Mouse (Mus musculus): ENCODE results near the gene Mdm2. TPM values are rescaled to one million over a fixed set of nuclear protein-coding genes. Genes with fewer than 3 reads are reported as not detected.
"Not testable (repeated sequence)": the region's sequence is repeated elsewhere in the genome, so short reads cannot be mapped to it uniquely, and the experiment has no call there.

Mdm2 gene
- total RNA-seq, 2 experiments from 2014 or later = 53.4 to 57.5 TPM

DNA sequence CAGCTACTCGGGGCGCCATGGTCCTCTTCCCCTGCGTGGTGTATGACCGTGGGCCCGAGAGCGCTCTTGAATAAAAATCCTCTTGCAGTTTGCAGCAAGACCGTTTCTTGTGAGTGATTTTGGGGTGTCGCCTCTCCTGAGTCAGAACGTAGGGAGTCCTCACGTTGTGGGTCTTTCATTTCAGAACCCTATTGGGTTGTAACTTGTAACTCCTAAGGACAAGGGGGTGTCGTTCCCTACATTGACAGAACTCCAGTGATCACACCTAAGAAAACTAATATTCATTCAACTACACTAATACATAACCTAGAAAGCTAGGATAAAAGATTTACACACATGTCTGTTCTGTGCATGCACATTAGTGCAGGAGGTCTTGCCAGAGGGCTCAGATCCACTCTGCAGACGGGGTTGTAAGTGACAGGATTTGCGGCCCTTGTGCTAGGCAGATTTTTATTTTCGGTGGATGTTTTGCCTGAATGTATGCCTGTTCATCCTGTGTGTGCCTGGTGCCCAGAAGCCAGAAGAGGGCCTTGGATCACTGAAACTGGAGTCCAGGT lies 39.3 kb upstream of the Mdm2 start:
- intact Hi-C loops (cut with DNase I) = no loop called here
- no peak for DNase-seq (ENCODE audit: low spot score in 2 of 2)

DNA sequence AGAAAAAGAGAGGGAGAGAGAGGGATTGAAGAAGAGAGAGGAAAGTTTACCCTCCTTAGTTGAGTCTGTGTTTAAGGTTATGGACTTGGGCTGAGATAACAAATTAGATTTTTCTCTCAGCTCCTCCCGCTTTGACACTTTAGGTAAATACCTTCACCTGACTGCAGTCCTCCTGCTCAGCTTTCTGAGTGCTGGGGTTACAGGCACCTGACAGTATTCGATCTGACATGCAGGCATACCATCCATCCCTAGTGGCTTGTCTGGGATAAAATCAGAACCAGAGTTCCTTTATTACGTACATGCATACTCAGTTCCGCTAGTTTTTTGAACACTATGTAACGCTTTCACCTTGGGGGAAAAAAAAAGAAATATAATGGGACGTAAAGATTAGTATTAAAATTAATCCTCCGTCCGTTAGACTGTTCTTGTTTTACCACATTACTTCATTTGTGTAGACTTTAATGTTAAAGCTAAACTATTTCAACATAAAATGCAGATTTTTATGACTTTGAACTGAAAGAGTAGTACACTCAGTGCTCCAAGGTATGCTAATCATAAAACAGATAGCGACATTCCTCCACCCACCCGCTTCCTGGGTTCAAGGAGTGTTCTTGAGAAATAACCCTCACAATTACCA lies 38.6 kb upstream of the Mdm2 start:
- intact Hi-C loops (cut with DNase I) = no loop called here
- no peak for DNase-seq (ENCODE audit: low spot score in 2 of 2)

DNA sequence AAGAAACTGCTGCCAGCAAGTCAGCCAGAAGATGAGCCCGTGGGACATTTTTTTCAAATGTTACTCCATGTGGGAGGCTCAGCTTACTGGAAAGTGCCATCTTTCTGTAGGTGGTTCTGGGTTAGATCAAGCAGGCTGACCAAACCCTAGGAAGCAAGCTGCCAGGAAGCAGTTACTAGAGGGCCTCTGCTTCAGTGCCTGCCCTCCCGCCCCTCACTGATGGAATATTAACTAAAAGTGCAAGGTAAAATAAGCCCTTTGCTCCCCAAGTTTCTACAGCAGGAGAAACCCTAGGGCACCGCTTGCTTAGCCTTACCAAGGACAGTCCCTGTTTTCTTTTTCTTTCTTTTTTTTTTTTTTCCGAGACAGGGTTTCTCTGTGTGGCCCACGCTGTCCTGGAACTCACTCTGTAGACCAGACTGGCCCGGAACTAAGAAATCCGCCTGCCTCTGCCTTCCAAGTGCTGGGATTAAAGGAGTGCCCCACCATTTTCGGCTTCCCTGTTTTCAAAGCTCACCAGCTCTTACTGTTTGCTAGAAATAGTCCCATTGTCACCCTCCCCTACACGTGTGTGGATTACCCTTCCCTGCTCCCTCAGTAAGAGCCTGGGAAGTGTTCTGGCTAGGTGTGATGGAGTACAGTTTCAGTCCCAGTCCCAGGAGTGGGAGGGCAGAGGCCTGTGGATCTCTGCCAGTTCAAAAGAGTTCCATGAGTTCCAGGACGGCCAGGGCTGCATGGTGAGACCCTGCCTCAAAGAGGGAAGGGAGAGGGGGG lies 37.9 kb upstream of the Mdm2 start:
- no peak for DNase-seq (ENCODE audit: low spot score in 2 of 2)
- intact Hi-C loops (cut with DNase I) = no loop called here

DNA sequence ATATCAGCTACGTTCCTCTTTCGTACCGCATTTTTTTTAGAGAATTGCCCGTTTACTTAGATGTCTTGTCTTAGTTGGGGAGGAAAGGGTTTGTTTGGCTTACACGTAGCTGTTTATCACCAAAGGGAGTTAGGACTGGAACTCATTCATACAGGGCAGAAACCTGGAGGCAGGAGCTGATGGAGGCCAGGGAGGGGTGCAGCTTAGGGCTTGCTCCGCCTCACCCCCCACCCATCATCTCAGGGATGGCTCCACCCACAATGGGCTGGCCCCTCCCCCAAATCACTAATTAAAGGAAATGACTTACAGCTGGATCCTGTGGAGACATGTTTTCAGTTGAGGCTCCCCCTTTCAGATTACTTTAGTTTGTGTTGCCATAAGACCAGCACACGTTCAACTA lies 37.2 kb upstream of the Mdm2 start:
- no peak for DNase-seq (ENCODE audit: low spot score in 2 of 2)
- intact Hi-C loops (cut with DNase I) = no loop called here

DNA sequence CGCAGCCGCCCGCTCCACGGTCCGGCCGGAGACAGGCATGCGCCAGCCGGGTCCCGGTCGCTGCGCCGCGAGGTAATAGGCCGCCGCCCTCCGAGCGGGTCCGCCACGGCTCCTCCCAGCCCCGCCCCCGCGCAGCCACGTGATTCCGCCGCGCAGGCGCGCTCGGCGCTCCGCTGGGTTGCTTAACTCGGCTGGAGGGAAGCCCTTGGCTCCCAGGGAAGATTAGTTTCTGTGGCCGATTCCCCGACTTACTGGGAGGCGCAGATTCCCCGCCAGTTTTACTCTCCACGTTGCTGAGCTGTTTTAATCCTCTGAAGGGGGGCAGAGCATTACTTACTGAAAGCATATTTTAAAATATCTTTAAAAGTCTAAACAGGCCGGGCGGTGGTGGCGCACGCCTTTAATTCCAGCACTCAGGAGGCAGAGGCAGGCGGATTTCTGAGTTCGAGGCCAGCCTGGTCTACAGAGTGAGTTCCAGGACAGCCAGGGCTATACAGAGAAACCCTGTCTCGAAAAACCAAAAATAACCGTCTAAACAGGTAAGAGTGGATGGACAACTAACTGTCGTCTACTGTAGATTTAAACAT lies 35.8 kb upstream of the Mdm2 start, which contains the start of gene Slc35e3:
Gene Slc35e3 (minus strand): TSS at position 69 of the 587 bp plus-strand sequence.
- DNase-seq (ENCODE audit: low spot score in 2 of 2) = peak; percentile 94 to 95
- intact Hi-C loops (cut with DNase I) = no loop called here

DNA sequence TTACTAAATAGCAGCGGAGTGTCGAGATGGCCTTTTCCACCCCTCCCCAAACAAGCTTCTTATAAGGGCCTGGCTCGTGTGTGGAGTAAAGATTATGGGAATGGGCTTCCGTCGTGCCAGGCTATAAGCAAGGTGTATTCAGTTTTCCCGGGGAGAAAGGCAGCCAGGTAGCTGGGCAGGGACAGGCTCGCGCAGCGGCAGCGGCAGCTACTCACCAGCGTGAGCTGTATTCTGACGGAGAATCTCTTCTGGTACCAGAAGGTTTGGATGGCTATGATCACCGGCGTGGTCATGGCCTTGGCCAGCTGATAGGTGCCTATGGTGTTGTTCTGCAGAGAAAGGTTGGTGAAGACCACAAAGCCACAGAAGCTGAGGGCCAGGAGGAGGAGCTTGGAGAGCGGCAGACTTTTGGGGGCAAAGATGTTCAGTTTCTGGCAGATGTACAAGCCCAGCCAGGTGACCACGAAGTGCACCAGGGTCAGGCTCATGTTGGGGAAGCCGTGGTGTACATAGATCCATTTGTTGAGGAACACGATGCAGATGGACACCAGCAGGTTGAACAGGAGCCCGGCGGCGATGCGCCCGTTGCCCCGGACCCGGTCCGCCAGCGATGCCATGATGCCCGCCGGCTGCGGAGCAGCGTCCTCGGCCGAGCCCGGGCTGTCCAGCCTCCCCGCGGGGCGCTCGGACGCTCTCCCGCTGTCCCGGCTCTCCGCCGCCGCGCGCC lies 35.2 kb upstream of the Mdm2 start:
- peak; percentile 13 to 25 for DNase-seq (ENCODE audit: low spot score in 2 of 2)

DNA sequence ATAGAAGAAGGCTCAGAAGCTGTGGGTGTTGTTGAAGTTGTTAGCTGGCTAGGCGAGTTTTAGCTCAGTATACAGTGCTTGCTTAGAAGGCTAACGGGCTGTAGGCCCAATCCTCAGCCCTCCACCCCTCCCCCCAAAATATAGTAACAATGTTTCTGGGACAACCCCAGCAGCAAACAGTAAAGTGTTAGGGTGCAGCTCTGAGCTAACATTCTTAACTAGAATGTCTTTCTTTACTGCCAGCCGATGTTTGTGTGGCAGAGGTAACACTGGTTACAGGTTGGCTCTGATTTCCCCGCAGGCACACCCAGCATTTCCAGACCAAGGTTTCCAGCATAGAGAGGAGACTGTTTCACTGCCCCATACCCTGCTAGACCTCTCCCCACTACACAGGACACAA lies 33.4 kb upstream of the Mdm2 start:
- no peak for DNase-seq (ENCODE audit: low spot score in 2 of 2)
- intact Hi-C loops (cut with DNase I) = loop anchor here (2.0 kb wide), 1 partner anchor 33 kb away; the partner anchor contains the start of gene Mdm2

More for the DNA sequence above, 35.2 kb upstream of the Mdm2 start:
- intact Hi-C loops (cut with DNase I) = loop anchor here (2.0 kb wide), 1 partner anchor 35 kb away; the partner anchor contains the start of gene Mdm2

DNA sequence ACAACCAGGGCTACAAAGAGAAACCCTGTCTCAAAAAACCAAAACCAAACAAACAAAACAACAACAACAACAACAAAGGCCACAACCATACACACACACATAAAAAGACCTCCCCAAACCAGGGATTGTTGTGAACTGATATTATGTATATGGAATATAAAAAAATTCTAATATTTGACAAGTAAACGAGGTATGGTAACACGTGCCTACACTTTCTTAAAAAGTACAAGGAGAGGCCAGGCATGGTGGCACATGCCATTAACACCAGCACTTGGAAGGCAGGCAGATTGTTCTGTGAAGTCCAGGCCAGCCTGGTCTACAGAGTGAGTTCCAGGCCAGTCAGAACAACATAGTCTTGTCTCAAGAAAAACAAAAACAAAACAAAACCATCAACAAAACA lies 32.6 kb upstream of the Mdm2 start:
- intact Hi-C loops (cut with DNase I) = no loop called here
- DNase-seq (ENCODE audit: low spot score in 2 of 2) = no peak

DNA sequence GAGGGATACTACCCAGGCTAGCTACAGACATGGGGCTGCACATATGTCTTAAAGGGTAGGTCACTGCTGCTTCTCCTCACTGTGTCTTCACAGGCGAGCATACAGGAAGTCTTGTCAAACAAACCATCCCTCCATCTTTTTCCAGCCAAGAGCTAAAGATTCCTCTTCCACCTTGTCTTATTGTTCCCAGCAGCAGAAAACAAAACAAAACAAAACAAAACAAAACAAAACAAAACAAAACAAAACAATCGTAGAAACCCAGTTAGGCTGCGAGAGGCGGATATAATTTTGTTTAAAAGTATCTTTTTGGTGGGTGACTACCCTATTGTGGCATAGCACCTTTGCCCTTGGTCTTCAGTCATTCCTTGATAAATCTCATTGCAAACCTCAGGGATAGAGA lies 32.1 kb upstream of the Mdm2 start:
- no peak for DNase-seq (ENCODE audit: low spot score in 2 of 2)
- intact Hi-C loops (cut with DNase I) = no loop called here

DNA sequence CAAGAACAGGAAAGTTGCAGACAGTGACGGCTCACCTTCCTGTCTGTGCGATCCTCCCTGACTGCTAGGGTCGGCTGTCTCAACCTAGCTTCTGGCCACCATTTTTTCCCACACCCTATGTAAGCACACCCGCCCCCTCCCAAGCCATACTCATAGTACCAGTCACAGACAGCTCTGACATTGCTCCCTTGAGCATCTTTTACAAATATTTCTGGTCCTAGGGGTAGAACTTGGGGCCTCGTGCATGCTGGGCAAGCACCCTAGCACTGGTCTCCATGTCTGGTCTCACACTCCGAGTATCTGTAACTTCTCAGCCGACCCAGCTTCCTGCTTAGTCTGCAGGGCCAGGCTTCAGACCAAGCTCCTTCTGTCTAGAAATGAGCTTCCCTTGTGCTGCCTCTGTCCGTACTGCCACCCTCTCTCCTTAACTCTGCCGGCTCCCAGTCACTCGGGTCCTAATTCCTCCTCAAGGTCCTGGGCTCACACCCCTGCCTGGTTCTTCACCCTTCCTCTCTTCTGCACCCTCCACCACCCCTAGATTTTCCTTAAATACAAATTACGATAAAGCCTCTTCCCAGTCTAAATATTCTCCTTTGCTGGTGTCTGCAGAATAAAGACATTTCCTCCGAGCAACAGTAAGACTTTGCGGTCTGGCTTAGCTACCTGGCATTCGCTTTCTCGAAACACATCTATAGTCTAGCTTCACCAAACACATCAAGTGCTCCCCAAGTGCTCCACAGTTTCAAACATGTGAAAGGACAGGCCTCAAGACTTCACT lies 31.3 kb upstream of the Mdm2 start:
- intact Hi-C loops (cut with DNase I) = no loop called here

DNA sequence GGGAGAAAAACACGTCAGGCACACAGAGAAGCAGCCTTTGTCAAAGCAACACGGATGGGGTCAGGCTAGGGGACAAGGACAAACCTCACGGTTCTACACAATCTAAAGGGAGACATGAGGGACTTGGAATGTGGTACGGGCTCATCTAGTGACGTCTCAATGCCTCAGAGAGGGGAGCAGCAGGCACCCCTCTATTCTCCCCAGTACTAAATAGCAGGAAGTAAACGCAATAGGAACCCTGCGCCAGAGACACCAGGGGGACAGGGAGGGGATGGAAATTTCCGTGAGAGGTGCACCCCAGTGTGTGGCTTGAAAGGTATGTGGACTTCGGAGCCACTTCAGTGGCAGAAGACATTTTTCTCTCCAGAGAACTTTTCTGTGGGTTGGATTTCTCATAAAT lies 30.4 kb upstream of the Mdm2 start:
- no peak for DNase-seq (ENCODE audit: low spot score in 2 of 2)
- intact Hi-C loops (cut with DNase I) = no loop called here

More for the DNA sequence above, 31.3 kb upstream of the Mdm2 start:
- no peak for DNase-seq (ENCODE audit: low spot score in 2 of 2)

DNA sequence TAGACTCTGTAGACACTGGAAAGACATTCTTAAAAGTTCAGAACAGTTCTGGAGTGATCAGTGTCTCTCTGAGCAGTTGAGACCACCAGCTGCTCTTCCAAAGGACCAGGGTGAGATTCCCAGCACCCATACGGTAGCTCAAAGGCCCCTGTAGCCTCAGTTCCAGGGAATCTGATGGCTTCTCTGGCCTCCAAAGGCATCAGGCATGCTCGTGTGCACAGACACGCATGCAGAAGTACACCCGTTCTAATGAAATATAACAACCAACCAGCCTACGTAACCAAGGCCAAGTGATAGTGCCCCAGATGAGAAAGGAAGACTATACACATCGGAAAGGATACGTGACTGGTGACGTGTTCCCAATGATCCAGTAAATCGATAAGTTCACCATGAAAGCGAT lies 29.6 kb upstream of the Mdm2 start:
- intact Hi-C loops (cut with DNase I) = no loop called here
- DNase-seq (ENCODE audit: low spot score in 2 of 2) = no peak

DNA sequence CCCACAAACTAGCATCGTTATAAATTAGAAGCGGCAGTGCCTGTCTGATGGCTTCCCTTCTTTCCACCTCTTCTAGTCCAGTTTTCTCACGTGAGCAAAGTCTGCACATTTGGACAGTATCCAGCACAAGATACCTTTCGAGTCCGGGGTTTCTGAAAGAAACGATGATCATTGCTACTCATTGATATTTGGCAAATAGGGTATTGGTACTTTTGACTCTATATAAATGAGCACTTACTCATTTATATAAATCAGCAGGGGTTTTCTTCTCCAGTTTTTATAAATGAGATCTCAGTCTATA lies 29.0 kb upstream of the Mdm2 start:
- DNase-seq (ENCODE audit: low spot score in 2 of 2) = no peak
- intact Hi-C loops (cut with DNase I) = no loop called here

DNA sequence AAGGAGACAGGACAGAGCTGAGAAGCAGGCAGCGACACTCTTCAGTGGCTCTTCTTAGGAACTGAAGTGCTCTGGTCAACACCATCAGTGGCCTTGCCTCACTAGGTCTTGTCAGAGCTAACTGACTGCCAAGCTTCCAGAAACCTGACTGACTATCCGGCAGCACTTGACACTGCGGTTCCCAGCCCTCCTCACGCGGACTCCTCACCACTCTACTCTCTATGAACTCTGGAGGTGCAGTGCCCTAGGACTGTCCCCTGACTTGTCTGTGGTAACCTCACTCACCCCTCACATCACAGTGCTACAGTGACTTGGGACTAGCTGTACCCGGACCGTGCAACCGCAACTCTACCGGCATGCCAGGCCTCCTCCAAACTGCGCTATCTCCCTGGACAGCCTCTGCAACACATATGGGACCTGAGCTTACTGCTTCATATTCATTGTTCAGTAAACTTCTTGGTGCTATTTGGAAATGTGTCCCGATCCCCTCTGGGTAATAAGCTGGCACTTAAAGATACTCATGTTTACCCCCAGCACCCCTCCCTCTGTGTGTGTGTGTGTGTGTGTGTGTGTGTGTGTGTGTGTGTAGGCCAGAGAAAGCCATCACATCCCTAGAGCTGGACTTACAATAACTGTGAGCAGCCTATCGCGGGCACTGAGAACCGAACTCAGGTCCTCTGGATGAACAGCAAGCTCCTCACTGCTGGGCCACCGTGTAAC lies 28.5 kb upstream of the Mdm2 start:
- DNase-seq (ENCODE audit: low spot score in 2 of 2) = no peak
- intact Hi-C loops (cut with DNase I) = no loop called here

DNA sequence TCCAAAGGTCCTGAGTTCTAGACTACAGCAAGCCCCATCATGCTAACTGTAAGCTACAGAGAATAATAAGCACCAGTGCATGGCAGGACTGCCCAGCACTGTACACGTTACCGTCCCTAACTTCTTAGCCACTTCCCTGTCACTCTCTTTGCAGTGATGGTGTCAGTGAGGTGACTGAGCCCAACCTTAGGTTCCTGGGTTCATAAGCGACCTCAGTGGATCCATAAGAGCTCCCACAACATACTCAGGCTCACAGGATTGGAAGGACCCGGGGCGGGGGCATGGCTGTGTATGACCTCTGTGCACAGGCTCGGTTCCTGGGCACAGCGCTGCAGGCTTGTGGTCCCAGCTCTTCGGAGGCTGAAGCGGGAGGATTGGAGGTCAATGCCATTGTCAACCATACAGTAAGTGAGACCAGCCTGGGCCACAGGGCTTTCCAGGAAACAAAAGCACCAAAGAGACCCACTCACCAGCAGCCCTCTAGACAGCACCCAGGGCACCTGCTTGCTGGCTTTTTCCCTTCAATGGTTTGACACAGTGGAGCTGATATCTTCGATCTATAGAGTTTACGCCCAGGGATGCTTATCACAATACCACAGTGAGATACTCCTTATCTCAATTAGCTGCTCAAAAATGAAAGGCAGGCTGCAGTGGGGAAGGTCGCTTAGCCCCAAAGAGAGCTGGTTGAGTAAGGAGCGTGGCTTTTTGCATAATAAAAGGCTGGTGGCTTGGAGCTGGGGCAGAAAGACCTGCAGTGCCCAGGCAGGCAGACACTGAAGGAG lies 27.8 kb upstream of the Mdm2 start:
- DNase-seq (ENCODE audit: low spot score in 2 of 2) = no peak
- intact Hi-C loops (cut with DNase I) = no loop called here

DNA sequence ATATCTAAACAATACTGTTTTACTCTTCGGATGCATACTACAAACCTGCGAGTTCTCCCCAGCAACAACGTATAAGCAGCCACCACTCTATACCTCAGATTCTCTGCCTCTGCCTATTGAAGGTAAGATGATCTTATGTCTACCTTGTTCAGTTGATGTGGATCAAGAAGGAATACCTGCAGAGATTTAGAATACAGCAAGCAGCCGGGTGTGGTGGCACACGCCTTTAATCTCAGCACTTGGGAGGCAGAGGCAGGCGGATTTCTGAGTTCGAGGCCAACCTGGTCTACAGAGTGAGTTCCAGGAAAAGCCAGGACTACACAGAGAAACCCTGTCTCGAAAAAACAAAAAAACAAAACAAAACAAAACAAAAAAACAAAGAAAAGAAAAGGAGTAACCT lies 26.9 kb upstream of the Mdm2 start:
- intact Hi-C loops (cut with DNase I); DNase-seq (ENCODE audit: low spot score in 2 of 2): not testable (repeated sequence)

DNA sequence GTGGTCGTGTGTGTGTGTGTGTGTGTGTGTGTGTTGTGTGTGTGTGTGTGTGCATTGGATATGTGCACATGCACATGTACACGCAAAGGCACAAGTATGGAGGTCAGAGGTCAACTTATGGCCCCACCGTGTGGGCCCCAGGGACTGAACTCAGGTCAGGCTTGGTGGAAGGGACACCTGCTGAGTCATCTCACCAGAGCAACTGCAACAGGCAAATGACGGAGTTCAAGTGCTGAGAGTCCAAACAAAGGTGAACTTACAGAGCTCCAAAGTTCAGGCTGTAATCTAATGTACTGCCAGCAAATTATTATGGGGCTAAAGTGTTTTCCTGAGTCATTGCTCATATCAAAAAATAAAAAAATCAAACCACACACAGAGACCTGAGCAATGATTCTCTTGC lies 26.5 kb upstream of the Mdm2 start:
- intact Hi-C loops (cut with DNase I) = no loop called here
- DNase-seq (ENCODE audit: low spot score in 2 of 2) = no peak

DNA sequence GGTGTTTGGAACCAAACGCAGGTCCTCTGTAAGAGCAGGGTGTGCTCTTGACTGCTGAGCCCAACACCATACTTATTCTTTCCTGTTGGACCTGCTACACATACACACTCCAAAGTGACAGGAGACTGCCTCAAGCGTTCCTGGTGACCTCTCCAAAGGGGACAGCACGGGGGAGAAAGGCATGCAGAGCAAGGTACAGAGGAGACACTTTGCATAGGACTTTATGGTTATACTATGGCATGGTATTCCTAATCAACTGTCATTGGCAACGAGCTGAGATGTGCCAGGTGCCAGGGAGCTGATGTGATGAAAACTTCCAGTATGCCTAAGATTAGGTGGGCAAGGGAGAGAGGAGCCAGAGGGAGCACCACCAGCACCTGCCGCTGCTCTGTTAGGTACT lies 26.0 kb upstream of the Mdm2 start:
- no peak for DNase-seq (ENCODE audit: low spot score in 2 of 2)
- intact Hi-C loops (cut with DNase I) = no loop called here

Measured in left cerebral cortex, postnatal 25 days (tissue).